11 mouse cellular contexts compared by ENCODE assay signal in the genomic region with DNA sequence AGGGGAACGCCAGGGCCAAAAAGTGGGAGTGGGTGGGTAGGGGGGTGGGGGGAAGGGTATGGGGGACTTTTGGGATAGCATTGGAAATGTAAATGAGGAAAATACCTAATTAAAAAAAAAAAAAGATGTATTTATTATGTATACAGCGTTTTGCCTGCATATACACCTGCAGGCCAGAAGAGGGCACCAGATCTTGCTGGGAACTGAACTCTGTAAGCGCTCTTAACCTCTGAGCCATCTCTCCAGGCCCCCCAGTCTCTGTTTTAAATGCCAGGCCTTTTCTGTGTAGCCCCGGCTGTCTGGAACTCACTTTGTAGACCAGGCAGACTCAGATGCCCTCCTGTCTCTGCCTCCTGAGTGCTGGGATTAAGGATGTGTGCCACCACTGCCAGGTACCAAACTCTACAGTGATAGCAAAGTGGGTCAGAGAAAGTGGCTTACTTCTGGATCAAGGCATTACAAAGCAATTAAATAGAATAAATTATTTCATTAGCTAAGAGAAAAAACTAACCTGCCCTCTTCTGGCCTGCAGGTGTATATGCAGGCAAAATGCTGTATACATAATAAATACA. TPM values are rescaled to one million over a fixed set of nuclear protein-coding genes. Genes with fewer than 3 reads are reported as not detected.
DNase-seq lines count a peak whose midpoint lies in the region; ATAC-seq and TF ChIP-seq lines count a peak whose summit lies in the region.
"Had no signal": no experiment of that assay in that cellular context is flagged by ENCODE, and none has a peak within 500 bp of the region (broad histone marks: within the 10 kb centered on the region; RNA-seq: fewer than 3 reads in every experiment).

No protein-coding gene starts in this region.

- H3K27ac ChIP-seq in spleen, adult 2 months (ENCODE audit: insufficient read depth, low read length): no peak overlapping the region
- H3K27ac ChIP-seq in ES-E14 (ENCODE audit: insufficient read depth, low read depth, low read length, poor library complexity, severe bottlenecking): peak overlapping the region; percentile 60; the same call in 1 of the 2 replicates
- H3K27ac ChIP-seq in embryonic facial prominence, embryonic 10.5 days (replicated peaks): no peak overlapping the region
- H3K27ac ChIP-seq: limb, embryonic 13.5 days; midbrain, embryonic 13.5 days had no signal

- peaks cover 3% of the 10 kb centered on the region; the same call in 1 of the 2 replicates for H3K36me3 ChIP-seq in spleen, adult 2 months (ENCODE audit: control insufficient read depth, insufficient read depth, low read length)
- H3K36me3 ChIP-seq in ES-E14 (ENCODE audit: control insufficient read depth, insufficient read depth, low read length, poor library complexity, severe bottlenecking): peaks cover 5% of the 10 kb centered on the region; the same call in 1 of the 2 replicates
- H3K36me3 ChIP-seq in embryonic facial prominence, embryonic 10.5 days (replicated peaks): no peaks in the 10 kb centered on the region
- H3K36me3 ChIP-seq: limb, embryonic 13.5 days; midbrain, embryonic 13.5 days had no signal

- H3K4me1 ChIP-seq in spleen, adult 2 months (ENCODE audit: control insufficient read depth, insufficient read depth, insufficient read length): no peaks in the 10 kb centered on the region
- no peaks in the 10 kb centered on the region; a peak in 1 of 4 replicates for H3K4me1 ChIP-seq in ES-E14 (ENCODE audit: control insufficient read depth in 2 of 2, insufficient read depth in 2 of 2, low read length in 2 of 2, poor library complexity in 1 of 2)
- H3K4me1 ChIP-seq in embryonic facial prominence, embryonic 10.5 days: peaks cover 16% of the 10 kb centered on the region
- H3K4me1 ChIP-seq: midbrain, embryonic 13.5 days had no signal

- 60% methylated on average over 3 of the region's 4 CpGs for WGBS in spleen, adult 2 months
- 49% methylated on average over 4 of the region's 4 CpGs for WGBS in embryonic facial prominence, embryonic 10.5 days

- no peak overlapping the region for H3K4me3 ChIP-seq in spleen, adult 2 months (ENCODE audit: extremely low read depth, insufficient read depth, insufficient read length)
- H3K4me3 ChIP-seq in ES-E14 (ENCODE audit: insufficient read depth in 1 of 2, low read depth in 1 of 2, low read length in 2 of 2, poor library complexity in 1 of 2, severe bottlenecking in 1 of 2): no peak overlapping the region
- H3K4me3 ChIP-seq in embryonic facial prominence, embryonic 10.5 days: no peak overlapping the region
- H3K4me3 ChIP-seq: limb, embryonic 13.5 days; midbrain, embryonic 13.5 days had no signal

- no peaks in the 10 kb centered on the region for H3K9me3 ChIP-seq in ES-E14 (ENCODE audit: control insufficient read depth, insufficient read depth, low read depth, low read length)
- 0 out of 2 replicates have a peak, but pooled peaks cover 3% of the 10 kb centered on the region for H3K9me3 ChIP-seq in embryonic facial prominence, embryonic 10.5 days
- H3K9me3 ChIP-seq: midbrain, embryonic 13.5 days had no signal

- H3K9ac ChIP-seq in ES-E14 (ENCODE audit: insufficient read depth, low read depth, low read length, poor library complexity, severe bottlenecking): no peak overlapping the region
- H3K9ac ChIP-seq: limb, embryonic 13.5 days; midbrain, embryonic 13.5 days had no signal

- no peak for TF ChIP-seq POLR2A in spleen, adult 2 months (IDR thresholded peaks at IDR 0.05; ENCODE audit: low read depth, low read length)

- peak; percentile 56; the same call in 1 of the 2 replicates for ATAC-seq in neutrophil, adult 5-6 weeks (ENCODE audit: extremely low read depth, insufficient number of reproducible peaks, low FRiP score, poor library complexity, severe bottlenecking)
- ATAC-seq: midbrain, embryonic 13.5 days had no signal

- TF ChIP-seq CTCF in spleen, adult 2 months (IDR thresholded peaks at IDR 0.05; ENCODE audit: extremely low read depth, insufficient read depth, insufficient read length, insufficient replicate concordance): peak; percentile 46; the same call in 1 of the 2 replicates

- in situ Hi-C loops in ES-E14 (cut with MboI; ENCODE audit: low sequenced_read_pairs in 2 of 2, unreplicated experiment in 2 of 2): no loop called here

- DNase-seq in spleen, adult 2 months (ENCODE audit: low read depth in 1 of 2, low spot score in 2 of 2): no peak
- no peak for DNase-seq in spleen, adult 12 weeks (ENCODE audit: low spot score)
- DNase-seq in ES-E14 (ENCODE audit: low read depth, low spot score): no peak
- peak; percentile 30 for DNase-seq in embryonic facial prominence, embryonic 10.5 days (ENCODE audit: low spot score)
- no peak for DNase-seq in retina, embryonic 14.5 days (ENCODE audit: low spot score)
- no peak for DNase-seq in yolk sac, embryonic 10.5 days (ENCODE audit: low spot score)
- DNase-seq: adrenal gland, adult 2 months; kidney, postnatal 14 days had no signal

- H3K27me3 ChIP-seq in spleen, adult 2 months (ENCODE audit: control insufficient read depth, insufficient read depth, low read length): no peaks in the 10 kb centered on the region
- H3K27me3 ChIP-seq in embryonic facial prominence, embryonic 10.5 days (replicated peaks; ENCODE audit: low read depth, poor library complexity, severe bottlenecking): no peaks in the 10 kb centered on the region
- H3K27me3 ChIP-seq: limb, embryonic 13.5 days; midbrain, embryonic 13.5 days had no signal

TF ChIP-seq in ES-E14, 5 proteins besides CTCF, POLR2A, EP300 and RAD21:
- TF ChIP-seq ZNF384 (IDR thresholded peaks at IDR 0.05; ENCODE audit: low read depth, low read length): 0 out of 2 replicates have a peak, but pooled peaks have one; percentile 15
- no peak for TF ChIP-seq CHD2 (IDR thresholded peaks at IDR 0.05; ENCODE audit: low read depth, low read length)
- peak; percentile 26; the same call in 1 of the 2 replicates for TF ChIP-seq ZC3H11A (IDR thresholded peaks at IDR 0.05; ENCODE audit: borderline replicate concordance, low read depth, low read length)
- TF ChIP-seq HCFC1 (IDR thresholded peaks at IDR 0.05; ENCODE audit: borderline replicate concordance, insufficient read depth, low read length): no peak
- no peak for TF ChIP-seq MAFK (IDR thresholded peaks at IDR 0.05; ENCODE audit: insufficient read depth, low read depth, low read length)

RNA-seq across cellular contexts. Expression of gene Mcm10, which starts 12.7 kb away (rescaled TPM):
- 4.1 and 4.8 TPM in 2 replicates for polyA plus RNA-seq in spleen, adult 2 months (2012; rRNA removed)
- total RNA-seq in ES-E14 (2012; rRNA removed): 127 and 141 TPM in 2 replicates
- 76.4 and 80.4 TPM in 2 replicates for polyA plus RNA-seq in embryonic facial prominence, embryonic 10.5 days (2016; fragmentation: Nextera tagmentation; extraction: Ambion mirVana)
- 1.4 and 2.3 TPM in 2 replicates for total RNA-seq in neutrophil, adult 5-6 weeks (2017)

RNA-seq across cellular contexts. Expression of gene Optn, which starts 38.6 kb away (rescaled TPM):
- polyA plus RNA-seq in spleen, adult 2 months (2012; rRNA removed): 2.7 and 3.0 TPM in 2 replicates
- total RNA-seq in ES-E14 (2012; rRNA removed): 4.6 and 4.9 TPM in 2 replicates
- polyA plus RNA-seq in embryonic facial prominence, embryonic 10.5 days (2016; fragmentation: Nextera tagmentation; extraction: Ambion mirVana): 4.4 and 4.8 TPM in 2 replicates
- total RNA-seq in neutrophil, adult 5-6 weeks (2017): 28.1 and 28.2 TPM in 2 replicates

RNA-seq across cellular contexts. Expression of gene Ucma, which starts 49.3 kb away (rescaled TPM):
- polyA plus RNA-seq in spleen, adult 2 months (2012; rRNA removed): not detected in 2 replicates
- total RNA-seq in ES-E14 (2012; rRNA removed): 2.5 and 2.7 TPM in 2 replicates
- 0.39 and 0.48 TPM in 2 replicates for polyA plus RNA-seq in embryonic facial prominence, embryonic 10.5 days (2016; fragmentation: Nextera tagmentation; extraction: Ambion mirVana)
- total RNA-seq in neutrophil, adult 5-6 weeks (2017): not detected in 2 replicates
- total RNA-seq: adrenal gland, adult 2 months had no signal
- polyA plus RNA-seq: adrenal gland, adult 2 months; midbrain, embryonic 13.5 days had no signal

Comparison
In these comparisons a context has a peak if more than half of its experiments do, and no peak if none do; other contexts are left out.
1. RNA of gene Mcm10, which starts 12.7 kb away (total RNA-seq): 127 to 141 TPM in ES-E14; 1.4 to 2.3 TPM in neutrophil, adult 5-6 weeks; every median in the first group is over 10 times any median in the second.